Mouse (Mus musculus) layer of hippocampus, postnatal 10 days (tissue): ENCODE results near the gene Trak2. TPM values are rescaled to one million over a fixed set of nuclear protein-coding genes. Genes with fewer than 3 reads are reported as not detected.
"Not testable (repeated sequence)": the region's sequence is repeated elsewhere in the genome, so short reads cannot be mapped to it uniquely, and the experiment has no call there.

Experiments used
- DNase-seq, 2 experiments: peaks; one replicate each; pipeline ENCODE4 v3.0.0; 2021; ENCODE audit warnings: low spot score in 2 of 2
- total RNA-seq, 2 experiments: library from RNA; stranded (reverse); gene quantifications; 2 replicates each; pipeline ENCODE4 v1.2.3; 2021

The Trak2 gene
- total RNA-seq, 2 experiments from 2014 or later, result 138 to 144 TPM

DNA sequence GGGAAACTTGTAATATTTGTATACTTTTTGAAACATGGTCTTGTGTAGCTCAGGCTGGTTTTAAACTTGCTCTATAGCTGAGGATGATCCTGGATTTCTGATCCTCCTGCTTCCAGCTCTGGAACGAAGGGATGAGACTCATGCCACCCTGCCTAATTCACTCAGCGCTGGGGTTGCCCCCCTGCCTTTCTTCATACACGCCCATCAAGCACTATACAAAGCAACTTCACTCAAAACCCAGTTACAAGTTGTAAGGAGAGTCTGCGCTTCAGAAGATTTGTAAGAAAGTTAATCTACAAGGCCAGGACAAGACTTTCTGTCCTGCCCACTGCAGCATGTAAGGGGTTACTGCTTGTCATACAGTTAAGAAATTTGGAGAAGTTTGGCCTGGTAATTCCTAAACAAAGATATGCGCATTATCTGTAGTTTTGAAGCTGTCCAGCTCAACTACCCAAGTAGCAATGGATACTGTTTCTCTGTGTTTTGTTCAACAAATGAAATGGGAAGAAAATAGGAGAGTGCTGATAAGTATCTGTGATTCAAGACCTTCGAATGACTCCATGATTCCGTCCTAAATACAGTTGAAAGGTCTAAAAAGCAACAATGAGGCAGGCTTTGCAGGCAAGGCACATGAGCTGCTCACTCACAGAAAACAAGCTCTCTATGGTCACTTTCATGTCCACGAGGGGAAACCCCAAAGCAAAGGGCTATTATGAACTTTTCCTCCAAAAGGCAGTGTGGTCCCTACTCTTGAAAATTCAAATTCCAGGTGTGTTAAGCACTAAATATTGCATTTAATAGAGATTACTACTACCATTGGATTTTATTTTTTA lies 18.4 kb downstream of the Trak2 start:
- no peak for DNase-seq

DNA sequence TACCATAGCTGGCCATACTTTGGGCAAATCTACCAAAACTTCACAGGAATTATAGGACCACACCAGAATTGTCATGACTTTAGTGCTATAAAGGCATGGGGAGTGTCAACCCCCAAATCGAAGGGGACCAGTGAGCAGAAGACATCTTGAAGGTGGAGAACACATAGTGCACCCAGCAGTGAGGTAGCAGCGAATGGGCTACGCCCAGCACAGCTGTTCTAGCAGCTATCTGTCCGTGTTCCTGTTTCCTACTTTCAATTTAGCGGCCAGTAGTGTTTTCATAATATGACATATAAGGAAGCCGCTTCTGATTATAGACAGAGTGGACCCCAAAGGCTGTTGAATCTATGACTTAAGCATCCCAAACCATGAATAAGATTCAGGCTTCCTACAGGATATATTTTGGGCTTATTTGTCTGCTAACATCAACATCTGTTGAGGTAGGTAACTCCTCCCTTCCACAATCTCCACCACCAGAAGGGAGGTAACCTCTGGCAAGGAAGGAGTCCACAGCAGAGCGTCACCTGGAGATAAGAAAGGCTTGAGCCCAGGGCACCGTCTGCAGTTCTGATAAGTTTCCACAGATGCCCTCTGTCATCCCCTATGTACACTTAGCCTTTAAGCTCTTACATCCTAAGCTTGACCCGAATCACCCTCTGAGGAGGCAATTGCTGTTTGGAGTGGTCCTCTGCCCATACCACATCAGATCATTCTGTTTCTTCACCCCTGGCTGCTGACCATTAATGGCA lies 19.4 kb downstream of the Trak2 start:
- no peak for DNase-seq

DNA sequence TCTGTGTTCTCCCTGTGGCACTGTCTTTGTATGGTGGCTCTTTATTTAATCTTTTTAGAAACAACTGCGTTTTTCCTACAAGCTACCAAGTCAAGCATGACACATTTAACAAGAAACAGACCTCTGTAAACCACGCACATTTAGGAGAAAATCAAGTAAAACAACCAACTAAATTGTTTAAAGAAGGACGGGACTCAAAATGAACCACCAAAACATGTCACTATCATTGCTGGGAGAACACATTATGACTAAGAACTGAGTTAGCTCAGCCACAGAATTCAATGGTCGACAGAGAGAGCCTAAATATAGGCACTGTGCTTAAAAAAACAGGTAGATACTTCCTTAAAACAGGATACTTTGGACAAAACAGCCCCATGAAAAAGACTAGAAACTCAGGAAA lies 20.2 kb downstream of the Trak2 start:
- DNase-seq, result no peak

DNA sequence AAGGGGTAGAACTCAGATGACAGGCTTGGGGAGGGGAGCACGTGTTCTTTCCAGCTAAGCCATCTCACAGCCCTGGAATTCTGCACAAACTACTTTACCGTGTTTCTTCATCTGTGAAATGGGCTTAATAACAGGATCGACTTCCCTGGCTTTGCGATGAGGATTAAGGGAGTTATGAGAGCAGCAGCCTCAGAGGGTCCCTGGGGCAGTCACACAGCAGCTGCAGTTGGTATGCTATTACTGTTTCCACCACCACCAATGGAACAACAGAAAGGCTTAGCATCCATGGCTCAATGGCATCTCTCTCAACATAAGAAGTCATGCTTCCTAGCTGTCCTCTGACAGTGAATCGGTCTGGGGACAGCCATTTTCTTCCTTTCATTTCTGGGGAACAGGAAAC lies 20.7 kb downstream of the Trak2 start:
- no peak for DNase-seq

DNA sequence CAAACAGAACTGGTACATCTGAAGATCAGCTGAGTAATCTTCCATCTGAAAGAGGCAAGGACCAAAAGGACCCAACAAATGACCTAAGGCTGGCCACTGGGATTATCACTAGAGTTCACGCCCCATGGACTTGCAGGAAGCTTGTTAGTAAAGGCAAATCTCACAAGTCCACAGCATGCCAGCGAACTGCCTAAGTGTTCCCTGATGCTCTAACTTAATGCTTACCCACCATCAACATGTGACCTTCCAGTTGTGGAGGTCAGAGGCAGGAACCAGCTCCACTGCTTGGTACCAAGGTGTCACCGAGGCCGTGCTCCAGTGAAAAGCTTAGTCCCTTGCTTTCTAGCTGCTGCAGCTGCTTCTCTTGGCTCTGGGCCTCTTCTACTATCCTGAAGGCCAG lies 21.4 kb downstream of the Trak2 start:
- no peak for DNase-seq

DNA sequence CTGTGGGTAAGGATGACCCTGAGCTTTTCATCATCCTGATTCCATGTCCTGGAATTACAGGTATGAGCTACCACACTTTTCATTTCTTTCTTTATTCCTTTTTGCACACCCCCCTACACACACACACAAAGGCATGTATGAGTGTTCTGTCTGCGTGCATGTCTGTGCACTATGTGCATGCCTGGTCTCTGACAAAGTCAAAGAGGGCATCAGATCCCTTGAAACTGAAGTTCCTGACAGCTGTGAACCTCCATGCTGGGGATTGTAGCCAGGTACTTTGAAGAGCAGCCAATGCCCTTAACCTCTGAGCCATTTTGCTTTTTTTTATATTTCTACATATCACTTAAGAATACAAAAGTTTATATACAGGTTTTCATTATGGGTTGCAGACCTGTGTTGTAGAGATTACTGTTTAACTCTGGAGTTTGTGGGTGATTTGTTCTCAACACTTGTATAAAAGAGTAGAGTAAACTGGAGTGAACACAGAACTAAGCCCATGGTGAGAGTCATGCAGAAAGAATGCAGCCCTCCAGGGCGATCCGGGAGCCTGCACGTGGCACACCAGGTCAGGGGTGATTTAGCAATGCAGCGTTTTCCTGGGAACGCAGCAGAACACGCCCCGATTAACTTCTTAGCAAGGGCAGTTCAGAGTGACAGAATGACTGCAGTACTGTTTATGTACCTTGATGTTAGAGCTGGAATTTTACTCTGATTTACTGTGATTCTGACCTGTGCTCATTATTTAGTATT lies 22.2 kb downstream of the Trak2 start:
- no peak for DNase-seq

DNA sequence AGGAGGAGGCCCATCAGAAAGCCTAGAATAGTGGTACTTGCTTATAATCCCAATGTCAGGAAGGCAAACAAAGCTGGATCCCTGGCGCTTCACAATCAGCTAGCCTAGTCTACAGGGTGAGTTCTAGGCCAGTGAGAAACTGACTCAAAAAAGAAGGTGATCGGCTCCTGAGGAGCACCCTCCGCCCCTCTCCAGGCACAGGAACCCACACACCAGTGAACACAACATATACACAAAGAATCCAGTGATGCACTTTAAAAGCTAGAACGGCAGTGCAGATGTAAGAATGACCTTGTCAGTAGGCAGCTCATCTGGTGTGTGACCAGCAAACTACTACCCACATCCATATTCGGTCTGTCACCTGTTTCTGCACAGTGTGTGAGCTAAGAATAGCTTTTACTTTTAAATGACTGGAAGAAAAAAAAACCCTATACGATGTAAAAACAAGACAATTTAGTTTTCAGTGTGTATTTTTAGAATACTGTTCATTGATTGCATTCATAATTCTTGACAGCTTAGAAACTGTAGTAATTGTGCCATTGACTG lies 23.6 kb downstream of the Trak2 start:
- no peak for DNase-seq

DNA sequence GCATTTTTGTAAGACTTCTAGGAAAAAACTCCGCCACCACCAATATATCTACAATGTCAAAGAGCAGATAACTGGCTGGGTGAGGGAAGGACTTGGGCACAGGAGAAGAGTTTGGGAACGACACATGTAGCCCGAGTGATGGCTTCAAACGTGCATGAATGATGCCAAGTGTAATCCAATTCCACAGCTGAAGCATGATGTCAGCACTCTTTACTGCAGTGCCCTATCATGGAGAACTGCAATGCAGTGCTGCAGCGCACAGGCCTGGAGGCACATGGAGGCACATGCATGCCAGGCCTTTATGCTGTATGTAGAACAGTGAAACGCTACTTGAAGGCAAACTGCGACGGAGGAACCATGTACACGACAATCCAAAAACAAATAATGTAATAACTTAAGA lies 26.5 kb downstream of the Trak2 start:
- no peak for DNase-seq

DNA sequence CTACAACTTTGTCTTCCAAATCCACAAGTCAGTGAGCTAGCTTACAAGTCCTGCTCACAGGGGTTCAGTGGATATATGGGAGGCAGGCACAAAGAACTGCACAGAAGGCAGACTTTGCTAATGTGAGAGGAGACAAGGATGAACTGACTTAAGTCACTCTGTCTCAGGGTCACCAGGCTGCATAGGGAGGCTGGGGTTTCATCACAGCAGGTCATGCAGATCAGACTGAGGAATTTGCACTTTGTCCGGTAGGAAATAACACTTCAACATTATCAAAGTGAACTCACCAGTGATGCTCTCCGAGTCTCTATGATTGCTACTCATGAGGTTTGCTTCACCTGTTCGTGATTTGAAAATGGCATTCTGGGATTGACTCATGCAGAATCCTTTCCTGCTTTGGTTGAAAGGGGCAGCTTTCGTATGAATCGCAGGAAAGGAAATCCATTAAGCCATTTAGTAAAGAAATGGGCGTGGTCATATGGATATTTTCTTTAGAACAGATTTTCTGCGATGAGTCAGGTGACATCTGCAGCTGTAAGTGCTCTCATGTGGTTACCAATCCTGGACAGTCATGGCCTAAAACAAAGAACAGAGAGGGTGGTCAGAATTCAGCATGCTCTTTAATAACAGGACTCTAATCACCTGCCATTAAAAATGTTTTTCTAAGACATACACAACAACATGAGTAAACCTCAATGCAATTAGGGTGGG lies 27.1 kb downstream of the Trak2 start:
- no peak for DNase-seq

DNA sequence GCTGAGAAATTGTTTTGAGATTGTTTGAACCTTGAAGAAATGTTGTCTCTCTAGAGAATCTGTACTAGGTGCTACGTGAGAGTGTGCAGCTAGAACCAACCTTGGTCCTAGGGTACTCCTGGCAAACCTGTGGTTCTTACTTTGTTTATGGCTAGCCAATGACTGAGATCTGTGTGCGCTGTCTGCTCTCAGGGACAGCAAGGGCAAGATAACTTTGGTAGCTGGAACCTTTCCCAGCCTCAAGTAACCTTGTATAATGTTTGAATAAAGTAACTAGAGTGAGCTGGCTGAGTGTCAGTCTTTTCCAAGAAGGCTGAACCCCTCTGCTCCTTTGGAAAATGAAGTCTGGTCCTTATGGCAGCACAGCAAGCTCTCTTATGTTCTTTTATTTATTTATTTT lies 27.7 kb downstream of the Trak2 start:
- DNase-seq, result no peak

DNA sequence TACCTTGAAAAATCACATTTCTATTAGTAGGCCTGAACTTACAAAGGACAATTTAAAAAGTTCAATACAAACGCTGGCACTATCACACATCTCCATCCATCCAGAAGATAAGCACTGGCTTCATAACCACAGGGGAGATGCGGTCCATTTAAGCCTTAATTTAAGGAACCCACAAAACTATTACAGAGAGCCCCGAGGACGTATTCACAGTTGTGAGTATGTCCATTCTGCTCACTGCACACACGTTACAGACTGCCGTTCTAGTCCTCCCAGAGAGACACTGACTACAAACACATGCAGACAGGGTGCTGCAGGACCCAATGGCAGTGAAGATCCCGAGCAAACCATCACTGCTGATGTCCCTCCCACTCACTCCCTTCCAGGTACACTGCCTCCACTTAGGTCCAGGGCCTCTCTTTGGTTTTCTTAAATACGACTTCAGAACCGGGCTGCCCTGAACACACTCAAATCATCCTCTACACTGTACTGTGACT lies 35.6 kb downstream of the Trak2 start:
- no peak for DNase-seq

DNA sequence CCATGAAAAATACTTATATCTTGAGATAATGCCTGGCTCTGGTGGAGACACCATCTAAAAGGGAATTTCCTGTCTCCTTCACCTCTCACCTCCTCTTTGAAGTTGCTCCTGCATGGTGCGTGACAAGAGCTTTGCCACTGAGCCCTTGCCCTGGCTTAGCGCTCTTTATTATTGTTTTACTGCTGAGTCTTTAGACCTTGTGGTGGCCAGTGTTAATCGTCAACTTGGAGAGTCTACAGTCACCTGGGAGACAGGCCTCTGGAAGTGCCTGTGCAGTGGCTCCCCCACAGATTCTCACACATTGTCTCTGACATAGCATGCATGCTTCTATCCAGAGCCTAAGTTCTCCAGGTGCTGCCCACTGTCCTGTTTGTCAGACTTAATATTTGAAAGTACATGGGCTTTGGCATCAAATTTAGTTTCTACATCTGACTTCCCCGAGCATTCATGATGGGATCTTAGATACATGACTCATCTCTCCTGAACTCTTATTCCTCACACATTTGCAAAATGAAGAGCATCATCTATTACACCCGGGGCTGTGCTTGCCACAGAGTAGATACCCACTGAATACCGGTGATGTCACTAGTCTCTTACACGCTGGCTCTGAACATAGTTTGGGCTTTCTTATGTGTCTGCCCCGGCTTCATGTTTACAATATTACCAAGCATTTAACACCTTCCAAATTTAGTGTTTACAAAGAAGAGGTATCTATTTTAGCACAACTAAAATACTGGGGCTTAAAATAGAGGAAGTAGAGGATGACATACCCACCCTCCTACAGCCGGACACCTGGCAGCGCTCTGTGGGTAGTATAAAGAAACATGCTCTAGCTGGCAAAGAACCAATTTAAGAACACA lies 36.3 kb downstream of the Trak2 start:
- no peak for DNase-seq

DNA sequence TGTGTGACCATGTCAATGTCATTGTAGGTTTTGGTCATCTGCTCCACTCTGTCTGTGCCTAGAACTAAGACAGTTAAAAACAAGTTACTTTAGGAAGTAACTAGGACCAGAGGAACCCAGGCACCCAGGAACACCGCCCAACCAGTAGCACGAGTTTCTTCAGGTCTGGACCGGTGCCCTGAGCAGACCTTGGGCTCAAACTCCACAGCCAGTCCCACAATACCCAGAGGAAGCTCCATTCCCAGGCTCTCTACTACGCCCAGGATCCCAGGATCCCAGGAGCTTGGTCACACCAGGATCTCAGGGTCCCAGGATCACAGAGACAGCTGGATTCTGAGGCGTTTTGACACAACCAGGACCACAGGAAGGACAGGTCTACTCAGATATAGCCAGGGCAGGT lies 46.6 kb downstream of the Trak2 start:
- DNase-seq, result no peak

DNA sequence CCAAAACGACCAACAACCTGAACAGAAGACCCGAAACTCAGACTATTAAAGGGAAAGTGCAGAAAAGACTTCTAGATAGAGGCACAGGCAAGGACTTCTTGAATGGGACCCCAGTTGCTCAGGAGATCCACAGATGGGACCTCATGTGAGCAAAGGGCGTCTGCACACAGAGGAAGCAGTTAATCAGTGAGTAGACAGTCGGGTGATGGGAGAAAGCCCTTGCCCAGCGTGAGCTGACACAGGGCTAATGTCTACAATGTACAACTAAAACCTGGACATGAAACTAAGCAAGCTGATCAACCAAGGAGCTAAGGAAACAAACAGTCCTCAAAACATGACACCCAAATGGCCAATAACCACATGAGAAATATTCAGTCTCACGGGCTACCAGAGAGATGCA lies 55.7 kb downstream of the Trak2 start:
- no peak for DNase-seq

DNA sequence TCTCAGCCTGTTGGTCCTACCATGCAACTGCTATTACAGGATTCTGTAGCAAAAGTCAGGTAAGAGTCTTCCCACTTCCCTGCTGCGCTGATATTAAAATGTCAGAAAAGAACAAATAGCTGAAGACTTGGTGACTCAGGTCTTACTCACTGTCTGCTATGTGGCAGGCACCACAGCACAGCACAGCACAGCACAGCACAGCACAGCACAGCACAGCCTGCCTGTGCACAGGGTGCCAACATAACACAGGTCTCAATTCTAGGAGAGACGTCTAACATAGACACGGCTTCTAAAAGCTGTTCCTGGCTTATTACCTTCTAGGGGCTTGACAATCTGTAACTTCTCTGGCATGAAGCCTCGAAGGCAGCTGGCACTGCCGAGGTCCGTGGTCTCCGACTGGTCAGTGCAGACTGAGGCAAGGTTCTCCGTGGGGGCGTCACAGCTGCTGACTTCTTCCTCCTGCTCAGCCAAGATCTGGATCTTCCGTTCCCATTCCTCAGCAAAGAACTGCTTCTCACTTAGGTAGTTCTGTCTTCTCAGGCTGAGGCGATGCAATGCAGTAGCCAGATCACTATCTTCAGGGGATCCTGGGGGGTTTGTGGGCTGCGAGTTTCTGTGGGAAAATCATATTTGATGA lies 63.5 kb downstream of the Trak2 start:
- DNase-seq, result no peak

DNA sequence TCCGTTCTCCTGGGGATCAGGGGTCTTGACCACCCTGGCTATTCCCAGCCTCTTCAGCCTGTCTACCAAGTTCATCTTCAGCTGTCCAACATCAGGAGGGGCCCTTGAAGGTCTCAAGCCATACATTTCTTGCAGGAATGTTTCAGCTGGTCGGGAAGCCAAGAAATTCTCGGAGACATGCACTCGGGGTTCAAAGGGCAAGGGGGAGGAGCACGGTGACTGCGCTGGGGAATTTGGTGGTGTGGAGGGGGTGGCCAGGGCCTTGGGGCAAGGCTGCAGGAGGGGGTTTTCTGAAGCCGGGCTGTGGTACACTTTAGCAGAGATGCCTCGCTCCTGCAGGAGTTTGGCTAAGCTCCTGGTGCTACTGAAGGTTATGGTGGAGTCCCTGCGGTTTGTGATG lies 69.5 kb downstream of the Trak2 start:
- no peak for DNase-seq

DNA sequence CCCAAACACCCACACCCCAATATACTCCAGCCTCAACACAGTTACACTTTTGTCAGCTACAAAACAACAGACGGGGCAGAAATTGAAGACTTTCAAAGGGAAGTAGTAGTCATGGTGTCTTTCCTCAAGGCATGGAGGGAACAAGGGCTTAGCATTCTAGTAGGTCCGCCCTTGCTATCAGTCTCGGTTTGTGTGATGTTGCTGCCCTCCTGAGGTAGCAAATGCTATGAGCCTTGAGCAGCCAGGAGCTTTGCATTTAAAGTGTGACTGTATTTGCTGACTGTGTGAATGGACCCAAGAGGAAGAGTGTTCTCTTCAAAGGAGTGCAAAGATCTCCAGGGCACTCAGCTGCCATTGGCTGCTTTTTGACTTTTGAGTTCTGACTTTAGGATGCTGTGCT lies 75.7 kb downstream of the Trak2 start:
- peak; percentile 21 to 23 for DNase-seq

DNA sequence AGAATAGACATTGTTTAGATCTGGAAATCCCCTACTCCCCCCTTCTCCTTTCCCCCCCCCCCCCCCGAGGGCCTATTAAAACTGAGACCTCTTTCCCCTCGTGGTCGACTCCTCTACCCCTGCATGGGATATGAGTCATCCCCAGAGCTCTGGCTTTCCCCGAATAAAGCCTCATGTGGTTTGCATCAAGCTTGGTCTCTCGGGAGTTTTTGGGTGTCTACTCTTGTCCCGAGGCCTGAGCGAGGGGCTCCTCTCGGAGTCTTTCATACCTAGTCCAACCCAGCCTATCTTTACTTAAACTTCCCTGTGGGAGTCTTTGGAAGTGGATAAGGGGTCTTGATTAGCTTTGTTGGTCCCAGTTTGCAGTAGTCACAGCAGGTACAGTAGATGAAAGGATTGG lies 80.8 kb downstream of the Trak2 start:
- not testable (repeated sequence) for DNase-seq

DNA sequence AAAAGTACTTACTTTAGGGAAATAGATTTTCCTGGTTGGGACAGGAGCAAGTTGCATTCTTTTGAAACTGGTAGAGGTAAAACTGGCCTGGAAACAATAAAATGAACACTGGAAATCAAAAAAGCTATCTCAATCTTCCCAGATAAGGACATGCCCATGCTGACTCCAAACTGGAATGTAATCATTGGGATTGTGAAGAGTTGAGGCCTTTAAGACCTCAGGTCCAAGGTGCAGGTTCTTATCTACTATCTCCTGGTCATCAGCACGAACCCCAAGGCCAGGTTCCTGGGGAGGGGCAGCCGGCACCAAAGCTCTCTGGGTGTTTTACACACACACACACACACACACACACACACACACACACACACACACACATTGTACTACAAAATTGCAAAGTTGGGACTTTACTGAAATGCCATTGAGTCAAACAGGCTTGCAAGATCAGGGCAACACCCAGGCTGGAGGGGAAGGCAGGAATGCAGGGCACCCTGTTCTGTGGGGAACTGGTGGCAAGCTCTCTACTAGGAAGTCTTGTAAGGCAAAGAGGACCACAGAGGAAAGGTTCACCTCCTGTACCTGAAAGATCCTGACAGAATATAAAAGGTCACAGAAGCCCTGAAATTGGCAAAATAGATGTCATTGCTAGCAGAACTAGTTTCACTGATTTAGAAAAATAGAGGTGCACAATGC lies 81.6 kb downstream of the Trak2 start:
- not testable (repeated sequence) for DNase-seq
